Mouse (Mus musculus): Measurements from ENCODE around the gene Zfp729b.

The Zfp729b gene

GRCm38 (mm10) chr13:67609066-67609876, at the start of gene Zfp729b:
Gene Zfp729b (minus strand): TSS chr13:67609707.
- DNase-seq (ENCODE audit: low spot score): peak; percentile 93

- no peak for DNase-seq (ENCODE audit: low spot score)
Measured at GRCm38 (mm10) chr13:67652496-67652895, 43.0 kb upstream of the Zfp729b start.

- DNase-seq (ENCODE audit: low spot score): peak; percentile 94
Measured at GRCm38 (mm10) chr13:67637294-67638007, 27.9 kb upstream of the Zfp729b start, which contains the start of the genes Gm49345 and Zfp729a. Gene Gm49345 (minus strand): TSS chr13:67637769. Gene Zfp729a (minus strand): TSS chr13:67637791.

GRCm38 (mm10) chr13:67610108-67610507, 601 bp upstream of the Zfp729b start:
- peak; percentile 2 for DNase-seq (ENCODE audit: low spot score)

- DNase-seq (ENCODE audit: low spot score): no peak
Measured at GRCm38 (mm10) chr13:67572591-67573189, 36.8 kb downstream of the Zfp729b start.

- DNase-seq (ENCODE audit: low spot score): no peak
Measured at GRCm38 (mm10) chr13:67553730-67554129, 55.8 kb downstream of the Zfp729b start, which contains the start of gene Zfp748. Gene Zfp748 (minus strand): TSS chr13:67553830.

GRCm38 (mm10) chr13:67552505-67553346, 56.8 kb downstream of the Zfp729b start:
- DNase-seq (ENCODE audit: low spot score): peak; percentile 95

GRCm38 (mm10) chr13:67545941-67546340, 63.6 kb downstream of the Zfp729b start:
- no peak for DNase-seq (ENCODE audit: low spot score)
